In the genomic region with DNA sequence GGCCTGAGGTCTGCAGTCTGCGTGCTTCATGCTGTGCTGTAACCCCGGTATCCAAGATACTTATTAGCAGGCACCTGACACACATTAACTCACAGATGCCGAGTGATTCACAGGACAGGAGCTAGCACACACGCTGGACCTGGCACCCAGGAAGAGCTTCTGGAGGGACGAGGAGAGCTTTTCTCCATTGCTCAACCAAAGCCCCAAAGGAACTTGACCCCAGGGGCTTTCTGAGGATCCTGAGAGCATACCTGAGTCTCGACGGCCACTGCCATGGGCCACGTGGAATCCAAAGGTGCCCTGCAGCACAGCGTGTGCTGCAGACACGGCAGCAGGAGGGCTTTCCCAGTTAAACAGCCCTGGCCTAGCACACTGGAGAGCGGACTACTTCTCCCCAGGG, we compare ENCODE assay signal across 11 mouse cellular contexts. TPM values are rescaled to one million over a fixed set of nuclear protein-coding genes. Genes with fewer than 3 reads are reported as not detected.
A peak's percentile ranks its signal among the peaks of the same experiment; 100 is the strongest.
DNase-seq lines count a peak whose midpoint lies in the region; ATAC-seq lines count a peak whose summit lies in the region.
"Had no signal": no experiment of that assay in that cellular context is flagged by ENCODE, and none has a peak within 500 bp of the region (broad histone marks: within the 10 kb centered on the region; RNA-seq: fewer than 3 reads in every experiment).

No protein-coding gene starts in this region.

- no peaks in the 10 kb centered on the region for H3K9me3 ChIP-seq in heart, embryonic 10.5 days
- H3K9me3 ChIP-seq in kidney, embryonic 16.5 days (ENCODE audit: low read length) = no peaks in the 10 kb centered on the region
- H3K9me3 ChIP-seq: forebrain, embryonic 13.5 days; hindbrain, embryonic 15.5 days had no signal

- peak overlapping the region; percentile 18; the same call in 1 of the 2 replicates for H3K27ac ChIP-seq in heart, embryonic 10.5 days
- H3K27ac ChIP-seq in kidney, embryonic 16.5 days (ENCODE audit: low read length) = peak overlapping the region; percentile 73
- H3K27ac ChIP-seq: hindbrain, embryonic 15.5 days had no signal

- H3K4me1 ChIP-seq in heart, embryonic 10.5 days = peaks cover 59% of the 10 kb centered on the region
- peaks cover 50% of the 10 kb centered on the region for H3K4me1 ChIP-seq in kidney, embryonic 16.5 days (ENCODE audit: insufficient read depth, low read length)

- no peak overlapping the region for H3K9ac ChIP-seq in kidney, embryonic 16.5 days (replicated peaks; ENCODE audit: low read length)
- H3K9ac ChIP-seq: forebrain, embryonic 13.5 days; hindbrain, embryonic 15.5 days had no signal

- 85% methylated on average over 11 of the region's 11 CpGs for WGBS in heart, embryonic 10.5 days
- WGBS in kidney, embryonic 16.5 days = 74% methylated on average over 11 of the region's 11 CpGs

- no peak overlapping the region for H3K4me3 ChIP-seq in heart, embryonic 10.5 days
- H3K4me3 ChIP-seq in kidney, embryonic 16.5 days (ENCODE audit: low read length) = no peak overlapping the region
- H3K4me3 ChIP-seq: forebrain, embryonic 13.5 days; hindbrain, embryonic 15.5 days had no signal

- H3K4me2 ChIP-seq in kidney, embryonic 16.5 days (replicated peaks; ENCODE audit: low read depth, low read length) = no peak overlapping the region
- H3K4me2 ChIP-seq: forebrain, embryonic 13.5 days; hindbrain, embryonic 15.5 days had no signal

- H3K36me3 ChIP-seq in heart, embryonic 10.5 days = peaks cover 40% of the 10 kb centered on the region
- 0 out of 2 replicates have a peak, but pooled peaks cover 5% of the 10 kb centered on the region for H3K36me3 ChIP-seq in kidney, embryonic 16.5 days (ENCODE audit: insufficient read depth, low read length)
- H3K36me3 ChIP-seq: hindbrain, embryonic 15.5 days had no signal

- no peaks in the 10 kb centered on the region for H3K27me3 ChIP-seq in heart, embryonic 10.5 days (ENCODE audit: insufficient read depth, poor library complexity, severe bottlenecking)
- H3K27me3 ChIP-seq in kidney, embryonic 16.5 days (ENCODE audit: insufficient read depth, low read length) = no peaks in the 10 kb centered on the region
- H3K27me3 ChIP-seq: forebrain, embryonic 13.5 days; hindbrain, embryonic 15.5 days had no signal

- DNase-seq in heart, embryonic 10.5 days (ENCODE audit: low spot score) = no peak
- no peak for DNase-seq in heart, postnatal 4 days
- peak; percentile 5 for DNase-seq in right cerebral cortex, postnatal 14 days
- no peak for DNase-seq in right cerebral cortex, adult 18-20 months
- no peak for DNase-seq in cerebellum, adult 11-12 months
- DNase-seq in thymus, postnatal 25 days = no peak
- DNase-seq in urinary bladder, postnatal 4 days (ENCODE audit: low spot score in 2 of 2) = no peak
- DNase-seq: heart, adult 18-20 months had no signal

- peak; percentile 60 for ATAC-seq in kidney, embryonic 16.5 days (ENCODE audit: low FRiP score, low TSS enrichment)
- ATAC-seq: forebrain, embryonic 13.5 days had no signal

RNA-seq across cellular contexts. Expression of a gene that starts 27.9 kb away (rescaled TPM):
- polyA plus RNA-seq in heart, embryonic 10.5 days (2016; fragmentation: Nextera tagmentation; extraction: Ambion mirVana) = 6.0 and 6.5 TPM in 2 replicates
- total RNA-seq in heart, postnatal 4 days (2021) = 10 to 100 TPM; 55.0 to 60.7 TPM
- polyA plus RNA-seq in kidney, embryonic 16.5 days (2015; fragmentation: Nextera tagmentation; extraction: Ambion mirVana) = 8.2 and 9.1 TPM in 2 replicates

RNA-seq across cellular contexts. Expression of a gene that starts 57.8 kb away (rescaled TPM):
- polyA plus RNA-seq in heart, embryonic 10.5 days (2016; fragmentation: Nextera tagmentation; extraction: Ambion mirVana) = 56.0 and 66.9 TPM in 2 replicates
- total RNA-seq in heart, postnatal 4 days (2021) = 10 to 100 TPM; 53.0 to 56.5 TPM
- polyA plus RNA-seq in kidney, embryonic 16.5 days (2015; fragmentation: Nextera tagmentation; extraction: Ambion mirVana) = 70.9 and 78.0 TPM in 2 replicates
